Mouse (Mus musculus) intestine, postnatal 0 days (tissue): ENCODE measurements at regions not wholly inside any gene's neighbourhood (a gene's known extent, or its start where the extent isn't known, plus 50 kb on each side); places are given as distances from the start of the nearest gene placed in this dataset.

Experiments
- ATAC-seq: fragments of 200-750 bp; cut with Nextera tagmentation; 2 replicates; pipeline ENCODE4 v1.8.0; 2017; ENCODE audit warnings: mild to moderate bottlenecking, moderate TSS enrichment, moderate library complexity
- H3K27ac ChIP-seq: fragments of 300-500 bp; sonication (generic); 2 replicates; pipeline ENCODE4 v1.5.1; 2014; ENCODE audit warnings: mild to moderate bottlenecking, low read depth, low read length, moderate library complexity
- H3K27me3 ChIP-seq: fragments of 300-500 bp; sonication (generic); replicated peaks from 2 replicates; pipeline ENCODE4 v1.6.1; 2014; ENCODE audit warnings: low read length, mixed read lengths; ENCODE audit not compliant: control insufficient read depth, insufficient read depth
- H3K36me3 ChIP-seq: fragments of 300-500 bp; sonication (generic); 2 replicates; pipeline ENCODE4 v1.6.1; 2014; ENCODE audit warnings: mild to moderate bottlenecking, moderate library complexity; ENCODE audit not compliant: control insufficient read depth, insufficient read depth
- H3K4me1 ChIP-seq: fragments of 300-500 bp; sonication (generic); replicated peaks from 2 replicates; pipeline ENCODE4 v1.6.1; 2014; ENCODE audit warnings: antibody characterized with exemption, low read length, mixed read lengths; ENCODE audit not compliant: control insufficient read depth, insufficient read depth
- H3K4me2 ChIP-seq: fragments of 300-500 bp; sonication (generic); replicated peaks from 2 replicates; pipeline ENCODE4 v1.6.1; 2014; ENCODE audit warnings: low read depth, mild to moderate bottlenecking, moderate library complexity
- H3K4me3 ChIP-seq: fragments of 300-500 bp; sonication (generic); 2 replicates; pipeline ENCODE4 v1.5.1; 2014; ENCODE audit warnings: low read depth, low read length
- H3K9ac ChIP-seq: fragments of 300-500 bp; sonication (generic); 2 replicates; pipeline ENCODE4 v1.6.1; 2014; ENCODE audit warnings: mild to moderate bottlenecking, low read depth, low read length
- H3K9me3 ChIP-seq: fragments of 300-500 bp; sonication (generic); 2 replicates; pipeline ENCODE4 v1.6.1; 2016; ENCODE audit warnings: mixed run types; ENCODE audit not compliant: control insufficient read depth
- CTCF ChIP-seq: sonication (generic); IDR thresholded peaks from 2 replicates; pipeline ENCODE4 v1.5.1; 2016; ENCODE audit warnings: low read depth, mild to moderate bottlenecking, control low read depth, antibody characterized with exemption, moderate library complexity
- WGBS: fragments of 180-500 bp; shearing (Covaris S2); extraction: QIAGEN DNeasy Blood & Tissue Kit; methylation state at CpG from one replicate; pipeline ENCODE4 v1.1.7; 2014; 5-methylcytosine and 5-hydroxymethylcytosine counted together

DNA sequence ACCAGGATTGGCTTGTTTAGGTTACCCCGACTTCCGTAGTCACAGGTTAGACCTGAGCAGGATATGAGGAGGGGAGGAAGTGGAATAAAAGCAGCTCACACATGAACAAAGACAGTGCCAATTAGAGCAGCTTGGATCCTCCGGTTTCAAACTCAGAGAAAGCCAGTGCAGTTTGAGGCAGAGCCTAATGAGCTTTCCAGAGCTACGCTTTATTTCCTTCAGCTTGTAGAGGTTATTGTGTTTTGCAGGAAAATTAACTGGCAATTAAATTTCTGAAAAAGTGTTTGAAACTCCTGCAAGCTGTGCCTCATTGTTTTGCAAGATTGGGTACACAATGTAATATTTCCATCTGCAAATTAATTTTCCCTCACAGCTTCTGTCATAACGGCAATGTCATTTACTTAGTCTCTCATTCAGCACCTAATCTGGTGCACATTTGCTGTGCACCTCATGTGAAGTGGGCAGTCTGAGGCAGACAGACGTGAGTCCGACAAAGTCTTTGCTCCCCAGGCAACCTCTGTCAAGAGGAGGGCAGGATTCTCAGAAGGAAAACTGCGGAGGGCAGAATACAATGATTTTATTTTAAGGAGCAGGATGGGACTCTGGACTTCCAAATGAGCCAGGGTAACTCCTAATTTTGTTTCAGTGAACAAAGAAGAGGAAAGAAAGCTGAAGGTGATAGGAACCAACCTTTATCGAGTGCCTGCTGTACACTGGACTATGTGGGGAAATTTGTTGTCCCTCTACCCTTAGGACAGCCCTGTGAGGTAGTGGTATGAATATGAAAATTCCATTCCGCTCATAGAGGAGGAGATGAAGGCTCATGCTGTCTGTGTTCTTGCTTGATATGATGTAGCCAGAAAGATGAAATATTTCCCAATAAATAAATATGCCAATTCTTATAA lies 217.6 kb upstream of the Nlrp1b start:
- Histone ChIP-seq H3K4me2 (no peak overlapping the region), H3K27me3 (no peaks in the 10 kb centered on the region), H3K36me3 (no peaks in the 10 kb centered on the region), H3K9ac (no peak overlapping the region), H3K9me3 (no peaks in the 10 kb centered on the region), H3K27ac (no peak overlapping the region), H3K4me1 (no peaks in the 10 kb centered on the region), H3K4me3 (no peak overlapping the region)
- no peak for ATAC-seq
- WGBS, result 74% methylated on average over 10 of the region's 10 CpGs
- TF ChIP-seq CTCF, result no peak

DNA sequence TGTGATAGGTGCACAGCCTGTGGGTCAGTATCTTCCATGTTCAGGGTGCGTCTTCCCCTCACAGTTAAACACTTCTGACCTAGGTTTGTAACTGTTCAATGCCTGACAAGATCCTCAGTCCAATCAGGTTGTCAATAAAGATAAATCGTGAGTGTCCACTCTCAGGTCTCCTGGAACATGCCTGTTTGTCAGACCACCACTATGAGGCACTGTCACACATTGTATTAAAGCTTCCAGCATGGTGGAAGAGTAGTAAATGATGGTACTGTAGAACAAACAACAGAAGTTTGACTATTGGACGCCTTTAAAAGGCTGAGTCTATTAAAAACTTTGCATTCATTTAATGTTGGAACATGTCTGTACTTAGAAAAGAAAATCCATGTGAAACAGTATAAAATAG lies 249.6 kb upstream of the Nlrp1b start:
- 67% methylated on average over 3 of the region's 3 CpGs for WGBS
- TF ChIP-seq CTCF, result peak; percentile 31
- no peak overlapping the region for H3K4me3 ChIP-seq
- no peak overlapping the region for H3K27ac ChIP-seq
- H3K9me3 ChIP-seq, result no peaks in the 10 kb centered on the region
- H3K4me1 ChIP-seq, result no peaks in the 10 kb centered on the region
- ATAC-seq, result no peak
- no peak overlapping the region for H3K9ac ChIP-seq
- H3K4me2 ChIP-seq, result no peak overlapping the region
- H3K36me3 ChIP-seq, result no peaks in the 10 kb centered on the region
- no peaks in the 10 kb centered on the region for H3K27me3 ChIP-seq

DNA sequence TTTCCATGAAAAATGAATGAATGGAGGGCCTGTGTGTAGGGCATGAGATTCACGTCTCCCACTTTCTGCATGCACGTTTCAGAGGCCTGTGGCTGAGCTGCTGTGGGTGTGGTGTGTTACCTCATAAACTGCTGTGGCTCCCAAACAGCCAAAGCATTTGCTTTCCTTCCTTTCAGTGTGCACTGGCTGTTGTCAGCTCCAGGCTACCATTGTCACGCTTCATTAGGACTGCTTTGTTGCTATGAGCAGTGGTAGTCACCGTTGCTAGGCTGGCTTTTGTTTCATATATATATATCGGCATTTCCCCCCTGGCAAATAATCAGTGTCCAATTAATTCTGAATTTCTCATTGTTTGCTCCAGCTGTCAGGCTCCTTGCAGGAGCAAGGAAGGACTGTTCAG lies 251.9 kb upstream of the Wscd1 start:
- H3K27ac ChIP-seq, result no peak overlapping the region
- no peaks in the 10 kb centered on the region for H3K9me3 ChIP-seq
- H3K4me2 ChIP-seq, result no peak overlapping the region
- WGBS, result 57% methylated on average over 5 of the region's 5 CpGs
- no peaks in the 10 kb centered on the region for H3K36me3 ChIP-seq
- H3K9ac ChIP-seq, result no peak overlapping the region
- H3K4me3 ChIP-seq, result no peak overlapping the region
- TF ChIP-seq CTCF, result no peak
- no peaks in the 10 kb centered on the region for H3K4me1 ChIP-seq
- H3K27me3 ChIP-seq, result no peaks in the 10 kb centered on the region
- no peak for ATAC-seq

DNA sequence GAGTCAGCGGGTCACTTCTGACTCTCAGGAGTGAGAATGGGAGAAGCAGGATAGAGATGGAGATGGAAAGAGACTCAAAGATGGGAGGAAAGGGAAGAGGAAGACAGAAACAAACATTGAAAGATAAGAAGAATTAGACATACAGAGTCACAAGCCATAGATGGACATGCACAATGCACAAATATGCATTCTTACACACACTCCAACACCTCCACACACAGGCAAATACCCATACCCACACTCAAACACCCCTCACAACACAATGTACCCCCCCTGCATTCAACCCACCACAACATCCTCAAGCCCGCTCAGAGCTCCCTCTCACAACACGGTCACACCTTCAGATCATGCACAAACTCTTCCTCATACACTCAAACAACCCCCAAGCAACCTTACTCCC lies 251.4 kb upstream of the Wscd1 start:
- H3K4me3 ChIP-seq, result no peak overlapping the region
- H3K9me3 ChIP-seq, result no peaks in the 10 kb centered on the region
- H3K36me3 ChIP-seq, result no peaks in the 10 kb centered on the region
- no peak for ATAC-seq
- no peaks in the 10 kb centered on the region for H3K4me1 ChIP-seq
- 88% methylated on average over 3 of the region's 3 CpGs for WGBS
- no peak overlapping the region for H3K4me2 ChIP-seq
- no peak for TF ChIP-seq CTCF
- H3K27ac ChIP-seq, result no peak overlapping the region
- H3K27me3 ChIP-seq, result no peaks in the 10 kb centered on the region
- H3K9ac ChIP-seq, result no peak overlapping the region

DNA sequence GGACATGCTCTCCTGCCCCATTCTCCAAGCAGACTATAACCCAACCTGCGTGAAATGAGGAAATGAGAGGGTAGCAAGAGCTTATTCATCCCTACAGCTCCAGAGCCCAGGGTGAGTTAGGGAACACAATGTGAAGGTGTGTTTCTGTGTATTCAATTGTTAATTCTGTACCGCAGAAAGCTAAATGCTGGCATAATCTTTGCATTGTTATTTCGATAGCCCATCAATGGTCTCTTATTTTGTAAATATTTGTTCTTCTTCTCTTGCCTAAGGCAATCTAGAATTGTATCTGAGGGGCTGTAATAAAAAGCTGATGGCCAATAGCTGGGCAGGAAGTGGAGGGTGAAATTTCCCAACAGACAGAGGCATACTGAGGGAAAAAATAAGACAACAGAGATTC lies 247.6 kb upstream of the Wscd1 start:
- H3K36me3 ChIP-seq, result no peaks in the 10 kb centered on the region
- no peaks in the 10 kb centered on the region for H3K27me3 ChIP-seq
- no peak overlapping the region for H3K9ac ChIP-seq
- ATAC-seq, result no peak
- H3K4me2 ChIP-seq, result no peak overlapping the region
- H3K4me1 ChIP-seq, result no peaks in the 10 kb centered on the region
- H3K4me3 ChIP-seq, result no peak overlapping the region
- H3K27ac ChIP-seq, result no peak overlapping the region
- no peaks in the 10 kb centered on the region for H3K9me3 ChIP-seq
- 58% methylated on average over 3 of the region's 3 CpGs for WGBS
- no peak for TF ChIP-seq CTCF

DNA sequence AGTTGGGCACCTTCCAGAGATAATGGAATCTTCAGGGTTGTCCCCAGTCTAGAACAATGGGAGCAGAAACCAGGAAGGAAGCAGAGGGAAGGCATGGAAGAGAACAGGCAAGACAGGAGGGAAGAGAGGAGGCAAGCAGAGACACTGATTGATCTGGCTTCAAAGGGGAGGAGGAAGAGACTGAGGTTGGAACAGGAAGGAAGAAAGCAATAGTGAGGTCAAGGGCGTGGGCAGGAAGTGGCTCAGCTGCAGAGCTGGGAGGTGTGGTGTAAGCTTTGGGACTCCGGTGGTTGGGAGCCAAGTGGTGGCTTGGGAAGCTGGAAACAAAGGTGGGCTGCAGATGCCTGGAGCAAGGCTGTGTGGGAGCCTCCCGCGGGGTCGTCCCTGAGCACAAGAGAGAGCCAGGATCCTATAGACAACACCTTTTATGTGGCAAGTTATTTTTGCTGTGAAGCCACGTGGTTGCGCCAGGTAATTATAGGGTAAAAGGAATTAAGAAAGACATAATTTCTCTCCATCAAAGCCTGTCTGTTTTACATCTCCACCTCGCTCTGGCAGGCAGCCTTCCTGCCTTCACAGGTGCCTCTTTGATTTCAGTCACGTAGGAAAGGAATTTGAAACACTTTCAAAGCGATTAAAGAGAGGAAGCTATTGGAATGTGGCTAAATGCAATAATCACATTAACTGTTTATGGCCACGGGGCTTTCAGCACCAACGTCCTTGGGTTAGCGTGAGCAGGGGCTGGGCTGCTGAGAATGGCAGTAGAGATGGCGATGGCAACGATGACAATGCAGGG lies 237.3 kb upstream of the Wscd1 start:
- Histone ChIP-seq H3K36me3 (no peaks in the 10 kb centered on the region), H3K4me1 (no peaks in the 10 kb centered on the region), H3K4me3 (no peak overlapping the region), H3K9ac (no peak overlapping the region), H3K9me3 (no peaks in the 10 kb centered on the region), H3K4me2 (no peak overlapping the region), H3K27ac (no peak overlapping the region), H3K27me3 (no peaks in the 10 kb centered on the region)
- ATAC-seq, result no peak
- 53% methylated on average over 15 of the region's 15 CpGs for WGBS
- TF ChIP-seq CTCF, result no peak
